Mouse (Mus musculus): ENCODE measurements around the gene Olfr1221. TPM values are rescaled to one million over a fixed set of nuclear protein-coding genes. Genes with fewer than 3 reads are reported as not detected.

Olfr1221 gene
- polyA plus RNA-seq, 1 experiment from 2014 or later, result not detected

Other genes starting within 250 kb of the Olfr1221 start
- gene Olfr1208, start 215.0 kb downstream of the Olfr1221 start, polyA plus RNA-seq (2015; fragmentation: Nextera tagmentation; extraction: Ambion mirVana), result not detected in 2 replicates
- gene Olfr1209, start 202.1 kb downstream of the Olfr1221 start, polyA plus RNA-seq (2015; fragmentation: Nextera tagmentation; extraction: Ambion mirVana), result not detected in 2 replicates
- not detected in 2 replicates for gene Olfr1211, start 179.2 kb downstream of the Olfr1221 start, polyA plus RNA-seq (2015; fragmentation: Nextera tagmentation; extraction: Ambion mirVana)
- not detected in 2 replicates for gene Olfr1212, start 163.3 kb downstream of the Olfr1221 start, polyA plus RNA-seq (2015; fragmentation: Nextera tagmentation; extraction: Ambion mirVana)
- gene Gm13762, start 137.0 kb downstream of the Olfr1221 start, polyA plus RNA-seq (2015; fragmentation: Nextera tagmentation; extraction: Ambion mirVana), result not detected in 2 replicates
- gene Olfr1214, start 124.6 kb downstream of the Olfr1221 start, polyA plus RNA-seq (2015; fragmentation: Nextera tagmentation; extraction: Ambion mirVana), result not detected in 2 replicates
- not detected in 2 replicates for gene Olfr1215, start 110.3 kb downstream of the Olfr1221 start, polyA plus RNA-seq (2015; fragmentation: Nextera tagmentation; extraction: Ambion mirVana)
- gene Olfr1216, start 98.9 kb downstream of the Olfr1221 start, polyA plus RNA-seq (2015; fragmentation: Nextera tagmentation; extraction: Ambion mirVana), result not detected in 2 replicates
- gene Olfr1217, start 85.2 kb downstream of the Olfr1221 start, polyA plus RNA-seq (2015; fragmentation: Nextera tagmentation; extraction: Ambion mirVana), result not detected in 2 replicates
- gene Olfr1218, start 56.1 kb downstream of the Olfr1221 start, polyA plus RNA-seq (2015; fragmentation: Nextera tagmentation; extraction: Ambion mirVana), result not detected in 2 replicates
- gene Olfr1219, start 33.8 kb downstream of the Olfr1221 start, polyA plus RNA-seq (2015; fragmentation: Nextera tagmentation; extraction: Ambion mirVana), result not detected in 2 replicates
- gene Olfr1220, start 10.4 kb downstream of the Olfr1221 start, polyA plus RNA-seq (2015; fragmentation: Nextera tagmentation; extraction: Ambion mirVana), result not detected in 2 replicates
- not detected in 2 replicates for gene Olfr1222, start 15.8 kb upstream of the Olfr1221 start, polyA plus RNA-seq (2015; fragmentation: Nextera tagmentation; extraction: Ambion mirVana)
- gene Olfr1223, start 34.3 kb upstream of the Olfr1221 start, polyA plus RNA-seq (2015; fragmentation: Nextera tagmentation; extraction: Ambion mirVana), result not detected in 2 replicates
- not detected in 2 replicates for gene Olfr1224-ps1, start 46.8 kb upstream of the Olfr1221 start, polyA plus RNA-seq (2015; fragmentation: Nextera tagmentation; extraction: Ambion mirVana)
- not detected in 2 replicates for gene Olfr1225, start 57.4 kb upstream of the Olfr1221 start, polyA plus RNA-seq (2015; fragmentation: Nextera tagmentation; extraction: Ambion mirVana)
- not detected in 2 replicates for gene Olfr1226, start 82.8 kb upstream of the Olfr1221 start, polyA plus RNA-seq (2015; fragmentation: Nextera tagmentation; extraction: Ambion mirVana)
- not detected in 2 replicates for gene Olfr1228, start 136.8 kb upstream of the Olfr1221 start, polyA plus RNA-seq (2015; fragmentation: Nextera tagmentation; extraction: Ambion mirVana)
- gene Olfr1229, start 170.7 kb upstream of the Olfr1221 start, polyA plus RNA-seq (2015; fragmentation: Nextera tagmentation; extraction: Ambion mirVana), result not detected in 2 replicates
- gene Olfr1230, start 180.0 kb upstream of the Olfr1221 start, polyA plus RNA-seq (2015; fragmentation: Nextera tagmentation; extraction: Ambion mirVana), result not detected in 2 replicates
- not detected in 2 replicates for gene Olfr1231, start 189.8 kb upstream of the Olfr1221 start, polyA plus RNA-seq (2015; fragmentation: Nextera tagmentation; extraction: Ambion mirVana)
- gene Olfr1232, start 212.4 kb upstream of the Olfr1221 start, polyA plus RNA-seq (2015; fragmentation: Nextera tagmentation; extraction: Ambion mirVana), result not detected in 2 replicates
- gene Olfr1233, start 225.1 kb upstream of the Olfr1221 start, polyA plus RNA-seq (2015; fragmentation: Nextera tagmentation; extraction: Ambion mirVana), result not detected in 2 replicates
- gene Olfr1234, start 247.6 kb upstream of the Olfr1221 start, polyA plus RNA-seq (2015; fragmentation: Nextera tagmentation; extraction: Ambion mirVana), result not detected in 2 replicates